Mouse (Mus musculus) heart, postnatal 0 days (tissue): Measurements from ENCODE around the gene Mettl1. TPM values are rescaled to one million over a fixed set of nuclear protein-coding genes. Genes with fewer than 3 reads are reported as not detected.

Source experiments
- ATAC-seq: fragments of 200-750 bp; cut with Nextera tagmentation; 2 replicates; pipeline ENCODE4 v1.8.0; 2017; ENCODE audit warnings: low read depth, moderate number of reproducible peaks, moderate library complexity; ENCODE audit not compliant: insufficient read depth
- DNase-seq: peaks from one replicate; pipeline ENCODE4 v3.0.0-alpha.2; 2016; ENCODE audit warnings: low spot score
- H3K27ac ChIP-seq: fragments of 300-500 bp; sonication (generic); 2 replicates; pipeline ENCODE4 v1.5.1; 2014; ENCODE audit warnings: low read depth, mild to moderate bottlenecking
- H3K27me3 ChIP-seq: fragments of 300-500 bp; sonication (generic); 2 replicates; pipeline ENCODE4 v1.6.1; 2014; ENCODE audit warnings: low read length, mixed read lengths; ENCODE audit not compliant: control insufficient read depth, insufficient read depth
- H3K36me3 ChIP-seq: fragments of 300-500 bp; sonication (generic); replicated peaks from 2 replicates; pipeline ENCODE4 v1.6.1; 2014; ENCODE audit warnings: low read length, mixed read lengths; ENCODE audit not compliant: control insufficient read depth, insufficient read depth
- H3K4me1 ChIP-seq: fragments of 300-500 bp; sonication (generic); 2 replicates; pipeline ENCODE4 v1.6.1; 2014; ENCODE audit warnings: antibody characterized with exemption; ENCODE audit not compliant: control insufficient read depth, insufficient read depth
- H3K4me2 ChIP-seq: fragments of 300-500 bp; sonication (generic); 2 replicates; pipeline ENCODE4 v1.6.1; 2014; ENCODE audit warnings: low read depth, mild to moderate bottlenecking, low read length, moderate library complexity
- H3K4me3 ChIP-seq: fragments of 300-500 bp; sonication (generic); 2 replicates; pipeline ENCODE4 v1.5.1; 2014; ENCODE audit warnings: low read depth, low read length
- H3K9ac ChIP-seq: fragments of 300-500 bp; sonication (generic); replicated peaks from 2 replicates; pipeline ENCODE4 v1.6.1; 2014; ENCODE audit warnings: low read depth, low read length, mixed read lengths
- H3K9me3 ChIP-seq: fragments of 300-500 bp; sonication (generic); replicated peaks from 2 replicates; pipeline ENCODE4 v1.6.1; 2016; ENCODE audit warnings: low read length; ENCODE audit not compliant: control insufficient read depth
- CTCF ChIP-seq: IDR thresholded peaks from 2 replicates; pipeline ENCODE4 v1.5.1; 2016; ENCODE audit warnings: antibody characterized with exemption, control low read depth, low read depth
- EP300 ChIP-seq: IDR thresholded peaks from 2 replicates; pipeline ENCODE4 v1.6.1; 2016; ENCODE audit warnings: antibody characterized with exemption, low read depth
- WGBS: fragments of 180-500 bp; shearing (Covaris S2); extraction: QIAGEN DNeasy Blood & Tissue Kit; methylation state at CpG from one replicate; pipeline ENCODE4 v1.1.7; 2014; 5-methylcytosine and 5-hydroxymethylcytosine counted together
- polyA plus RNA-seq: library from polyadenylated mRNA; unstranded; fragments of >200 nt; fragmentation: Nextera tagmentation; extraction: Ambion mirVana; gene quantifications from 2 replicates; pipeline ENCODE4 v1.2.1, GENCODE M21; 2015
- total RNA-seq: library from RNA; depleted of rRNA; stranded (reverse); fragments of >200 nt; gene quantifications from 2 replicates; pipeline ENCODE4 v1.2.3, GENCODE M21; 2014; ENCODE audit warnings: low replicate concordance

Mettl1 gene
- total and polyA plus RNA-seq, 2 experiments from 2014 or later: 9.2 to 19.6 TPM

DNA sequence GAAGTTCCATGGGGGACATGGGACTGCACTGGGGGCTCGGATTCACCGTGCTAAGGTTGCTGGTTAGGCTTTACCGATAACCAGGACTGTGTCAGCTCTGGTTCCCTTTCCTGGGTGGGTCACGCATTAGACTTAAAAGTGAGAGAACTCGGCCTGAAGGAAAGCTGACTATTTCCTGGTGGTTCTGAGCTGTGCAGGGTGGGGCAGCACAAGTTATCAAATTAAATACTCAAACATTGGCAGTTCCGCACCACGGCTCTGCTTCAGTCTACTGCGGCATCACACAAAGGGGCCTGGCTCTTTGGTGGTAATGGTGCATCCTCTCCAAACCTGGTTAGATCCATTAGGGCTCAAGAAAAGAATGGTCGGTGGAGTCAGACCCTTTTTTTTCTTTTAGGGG is 39.9 kb upstream of the Mettl1 start:
- H3K4me2 ChIP-seq: no peak overlapping the region
- H3K36me3 ChIP-seq: peaks cover 28% of the 10 kb centered on the region
- ATAC-seq (no peak), DNase-seq (no peak)
- TF ChIP-seq EP300 (no peak), CTCF (no peak)
- no peaks in the 10 kb centered on the region for H3K27me3 ChIP-seq
- WGBS: 75% methylated on average over 9 of the region's 9 CpGs
- no peaks in the 10 kb centered on the region for H3K9me3 ChIP-seq
- no peak overlapping the region for H3K27ac ChIP-seq
- H3K4me3 ChIP-seq: no peak overlapping the region
- no peaks in the 10 kb centered on the region for H3K4me1 ChIP-seq
- H3K9ac ChIP-seq: no peak overlapping the region

- Histone ChIP-seq H3K4me1 (no peaks in the 10 kb centered on the region), H3K27me3 (no peaks in the 10 kb centered on the region), H3K36me3 (peaks cover 28% of the 10 kb centered on the region), H3K9ac (no peak overlapping the region), H3K4me3 (no peak overlapping the region), H3K9me3 (no peaks in the 10 kb centered on the region), H3K27ac (no peak overlapping the region), H3K4me2 (no peak overlapping the region)
- 96% methylated on average over 1 of the region's 1 CpGs for WGBS
- ATAC-seq (no peak), DNase-seq (no peak)
- no peak for TF ChIP-seq EP300
- no peak for TF ChIP-seq CTCF
These were observed 39.2 kb upstream of the Mettl1 start for GRCm38 (mm10) chr10:127002056-127002455.

- Histone ChIP-seq H3K27ac (no peak overlapping the region), H3K9ac (no peak overlapping the region), H3K4me1 (no peaks in the 10 kb centered on the region), H3K27me3 (no peaks in the 10 kb centered on the region), H3K4me2 (no peak overlapping the region), H3K36me3 (peaks cover 21% of the 10 kb centered on the region), H3K4me3 (no peak overlapping the region), H3K9me3 (no peaks in the 10 kb centered on the region)
- ATAC-seq (no peak), DNase-seq (no peak)
- 86% methylated on average over 5 of the region's 5 CpGs for WGBS
- TF ChIP-seq CTCF: no peak
- no peak for TF ChIP-seq EP300
These were observed 38.4 kb upstream of the Mettl1 start for GRCm38 (mm10) chr10:127002765-127003164.

DNA sequence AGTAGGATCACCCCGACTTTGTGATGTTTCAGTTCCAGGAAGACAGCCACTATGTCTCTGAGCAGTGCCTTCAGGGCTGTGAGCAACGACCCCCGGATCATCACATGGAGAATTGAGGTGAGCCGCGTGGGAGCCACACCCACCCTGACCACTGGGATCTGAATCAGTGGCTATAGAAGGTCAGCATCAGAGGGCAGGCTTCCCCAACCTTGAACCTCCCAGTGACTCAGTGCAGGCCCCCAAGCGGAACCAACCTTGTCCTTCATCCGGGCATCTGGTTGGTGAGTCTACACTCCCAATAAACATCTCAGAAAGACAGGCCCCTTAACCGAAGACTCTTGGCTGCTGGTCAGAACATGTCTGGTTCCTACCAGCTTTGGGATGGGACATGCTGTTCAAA is 37.9 kb upstream of the Mettl1 start:
- no peak for TF ChIP-seq CTCF
- TF ChIP-seq EP300: no peak
- Histone ChIP-seq H3K27ac (no peak overlapping the region), H3K36me3 (peaks cover 15% of the 10 kb centered on the region), H3K9ac (no peak overlapping the region), H3K9me3 (no peaks in the 10 kb centered on the region), H3K27me3 (no peaks in the 10 kb centered on the region), H3K4me1 (no peaks in the 10 kb centered on the region), H3K4me3 (no peak overlapping the region), H3K4me2 (no peak overlapping the region)
- WGBS: 85% methylated on average over 8 of the region's 8 CpGs
- DNase-seq: no peak
- ATAC-seq: no peak

GRCm38 (mm10) chr10:127003806-127004205 is 37.4 kb upstream of the Mettl1 start:
- Histone ChIP-seq H3K4me3 (no peak overlapping the region), H3K9me3 (no peaks in the 10 kb centered on the region), H3K9ac (no peak overlapping the region), H3K4me1 (no peaks in the 10 kb centered on the region), H3K4me2 (no peak overlapping the region), H3K36me3 (peaks cover 11% of the 10 kb centered on the region), H3K27ac (no peak overlapping the region), H3K27me3 (no peaks in the 10 kb centered on the region)
- WGBS: 81% methylated on average over 7 of the region's 7 CpGs
- TF ChIP-seq CTCF (no peak), EP300 (no peak)
- ATAC-seq (no peak), DNase-seq (no peak)

GRCm38 (mm10) chr10:127016488-127016887 is 24.7 kb upstream of the Mettl1 start:
- H3K4me3 ChIP-seq: no peak overlapping the region
- no peaks in the 10 kb centered on the region for H3K9me3 ChIP-seq
- H3K4me1 ChIP-seq: no peaks in the 10 kb centered on the region
- ATAC-seq (peak; percentile 44; the same call in 1 of the 2 replicates), DNase-seq (no peak)
- H3K27ac ChIP-seq: no peak overlapping the region
- H3K4me2 ChIP-seq: no peak overlapping the region
- no peaks in the 10 kb centered on the region for H3K27me3 ChIP-seq
- WGBS: 51% methylated on average over 5 of the region's 5 CpGs
- H3K9ac ChIP-seq: no peak overlapping the region
- TF ChIP-seq CTCF (peak; percentile 42), EP300 (no peak)
- H3K36me3 ChIP-seq: peaks cover 4% of the 10 kb centered on the region; the same call in 1 of the 2 replicates
